Mouse (Mus musculus): ENCODE results near the gene Zfr.

GRCm38 (mm10) chr15:12136371-12136770 is 18.7 kb downstream of the Zfr start:
- peak; percentile 18 for TF ChIP-seq POLR2A (IDR thresholded peaks at IDR 0.05; ENCODE audit: insufficient read length, low read depth)
- peak; percentile 99 for TF ChIP-seq TCF12 (IDR thresholded peaks at IDR 0.05; ENCODE audit: insufficient read depth, poor library complexity, severe bottlenecking)
- peak; percentile 32 for TF ChIP-seq POLR2AphosphoS2 (IDR thresholded peaks at IDR 0.05; ENCODE audit: insufficient read length, low read depth)
- TF ChIP-seq E2F4 (IDR thresholded peaks at IDR 0.05; ENCODE audit: insufficient read depth) = no peak
- no peak for TF ChIP-seq MAX (IDR thresholded peaks at IDR 0.05; ENCODE audit: low read depth)
- no peak for TF ChIP-seq USF1 (IDR thresholded peaks at IDR 0.05; ENCODE audit: low read depth)
- peak; percentile 100 for TF ChIP-seq TCF3 (IDR thresholded peaks at IDR 0.05; ENCODE audit: insufficient read length, low read depth)
